Mouse (Mus musculus) kidney, adult 11 months (tissue): Measurements from ENCODE around the gene Ambn.
"Not testable (repeated sequence)": the region's sequence is repeated elsewhere in the genome, so short reads cannot be mapped to it uniquely, and the experiment has no call there.

Experiments used
- DNase-seq: peaks from one replicate; pipeline ENCODE4 v3.0.0; 2022

Gene Ambn

DNA sequence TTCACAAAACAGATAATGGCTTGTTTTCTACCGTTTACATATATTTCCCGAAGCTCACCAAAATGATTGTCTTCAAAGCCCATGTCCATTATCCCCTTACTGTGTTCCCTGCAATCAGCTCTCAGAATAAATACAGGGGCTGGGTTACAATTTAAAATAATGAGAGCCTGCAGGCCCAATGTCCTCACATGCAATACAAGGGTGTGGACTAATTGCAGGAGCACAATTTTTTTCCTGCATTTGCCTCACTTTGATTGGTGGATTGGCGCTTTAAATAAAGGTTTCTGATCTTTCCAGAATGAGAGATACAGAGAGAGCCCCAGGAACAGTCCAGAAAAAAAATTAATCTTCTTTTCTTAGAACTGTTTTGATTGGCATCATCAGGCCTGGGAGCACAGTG, at the start of gene Ambn:
Gene Ambn (plus strand): TSS at position 301 of the 400 bp plus-strand sequence.
- DNase-seq, result no peak

DNA sequence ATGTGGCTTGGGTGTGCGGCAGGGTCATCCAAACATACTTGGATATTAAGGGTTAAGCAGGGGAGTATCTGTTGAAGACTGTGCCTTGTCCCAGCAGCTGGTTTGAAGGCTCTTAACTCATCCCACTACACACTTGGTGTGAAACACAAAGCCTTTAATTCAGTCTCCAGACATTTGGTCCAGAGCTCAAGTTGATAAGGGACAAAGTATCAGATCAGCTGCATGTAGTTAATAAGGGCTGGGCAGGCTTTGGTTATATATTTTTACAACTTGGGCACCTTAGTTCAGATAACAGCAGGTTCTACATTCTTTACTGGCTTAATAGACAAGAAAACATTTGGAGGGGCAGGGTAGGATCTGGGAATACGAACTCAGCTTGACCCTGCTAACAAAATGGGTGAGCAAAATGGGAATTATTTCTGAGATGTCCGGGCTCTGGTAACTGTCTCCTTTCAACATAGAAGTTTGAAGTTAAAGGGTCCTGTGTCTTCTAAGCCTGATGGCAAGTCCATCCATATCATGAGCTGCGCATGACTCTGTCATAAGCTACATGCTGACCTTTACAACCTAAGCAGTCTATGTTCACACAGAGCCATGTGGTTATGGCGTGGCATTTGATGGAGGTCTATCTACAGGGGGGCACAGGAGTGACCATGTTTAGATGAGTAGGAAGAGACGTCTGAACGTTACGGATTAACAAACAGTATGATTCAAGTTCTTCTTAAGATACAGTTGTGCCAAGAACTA, 35.3 kb upstream of the Ambn start:
- DNase-seq, result no peak

DNA sequence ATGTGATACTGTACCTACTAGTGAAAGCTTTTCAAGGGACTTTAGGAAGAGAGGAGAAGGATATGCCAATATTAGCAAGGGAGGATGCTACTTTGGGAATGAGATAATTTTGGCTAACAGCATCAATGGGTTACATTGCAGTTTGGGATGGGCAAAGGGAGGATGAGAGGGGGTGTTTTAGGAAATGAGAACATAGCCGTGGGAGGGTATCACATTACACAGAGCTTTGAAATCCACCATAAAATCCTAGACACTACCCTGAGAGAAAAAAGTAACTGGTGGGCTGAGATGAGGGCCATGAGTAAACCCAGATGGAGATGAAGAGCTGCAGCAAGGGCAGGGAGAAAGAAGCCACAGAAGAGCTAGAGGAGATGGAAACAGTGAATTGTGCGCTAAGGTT, 30.9 kb upstream of the Ambn start:
- DNase-seq, result not testable (repeated sequence)

GRCm38 (mm10) chr5:88426753-88427152, 29.0 kb upstream of the Ambn start:
- no peak for DNase-seq

DNA sequence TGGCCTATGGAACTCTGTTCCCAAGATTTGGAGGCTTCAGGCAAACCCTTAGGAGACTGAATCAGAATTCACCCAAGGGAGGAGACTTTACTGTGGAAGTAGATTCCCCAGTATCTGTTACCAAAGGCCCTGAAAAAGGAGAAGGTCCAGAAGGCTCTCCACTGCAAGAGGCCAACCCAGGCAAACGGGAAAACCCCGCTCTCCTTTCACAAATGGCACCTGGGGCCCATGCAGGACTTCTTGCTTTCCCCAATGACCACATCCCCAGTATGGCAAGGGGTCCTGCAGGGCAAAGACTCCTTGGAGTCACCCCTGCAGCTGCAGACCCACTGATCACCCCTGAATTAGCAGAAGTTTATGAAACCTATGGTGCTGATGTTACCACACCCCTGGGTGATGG, 11.7 kb downstream of the Ambn start:
- DNase-seq, result no peak

- DNase-seq, result no peak
Observed at GRCm38 (mm10) chr5:88468807-88469704, 13.3 kb downstream of the Ambn start.

DNA sequence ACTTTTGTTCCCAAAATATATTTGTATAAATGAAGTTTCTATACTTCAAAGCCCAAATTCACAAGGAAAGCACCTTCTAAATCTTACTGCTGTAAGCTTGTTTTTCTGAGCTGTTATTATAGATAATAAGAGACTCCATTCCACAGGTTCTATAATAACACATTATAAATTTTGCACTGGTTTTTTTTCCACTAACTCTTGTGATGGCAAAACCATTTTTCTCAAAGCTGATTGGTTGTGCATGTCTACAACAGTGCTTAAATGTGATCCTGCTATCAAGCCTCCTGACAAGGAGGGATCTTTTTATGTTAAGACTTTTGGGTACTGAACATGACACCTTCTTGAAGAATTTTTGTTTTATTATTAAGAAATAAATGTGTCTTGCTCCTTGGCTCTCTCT, 31.9 kb downstream of the Ambn start, which contains the start of gene Enam:
Gene Enam (plus strand): TSS at position 301 of the 400 bp plus-strand sequence.
- DNase-seq, result no peak

GRCm38 (mm10) chr5:88489004-88489403, 33.2 kb downstream of the Ambn start:
- no peak for DNase-seq

GRCm38 (mm10) chr5:88491111-88491510, 35.3 kb downstream of the Ambn start:
- DNase-seq, result no peak

- no peak for DNase-seq
Observed at GRCm38 (mm10) chr5:88499781-88500180, 44.0 kb downstream of the Ambn start.

DNA sequence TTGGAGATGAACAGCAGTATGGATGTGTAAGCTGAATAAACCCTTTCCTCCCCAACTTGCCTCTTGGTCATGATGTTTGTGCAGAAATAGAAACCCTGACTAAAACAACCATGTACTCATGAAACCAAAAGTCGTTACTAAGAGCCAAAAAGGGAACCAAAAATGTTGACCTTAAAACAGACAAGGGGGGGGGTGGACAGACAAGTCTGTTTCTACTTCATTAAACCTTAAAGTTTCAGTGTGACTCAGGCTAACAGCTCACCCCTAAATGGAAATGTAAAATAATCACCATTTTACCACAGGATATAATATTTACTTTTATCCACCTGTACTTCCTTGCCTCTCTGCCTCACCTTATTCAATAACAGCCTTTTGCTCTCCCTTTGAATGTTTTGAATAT, 52.8 kb downstream of the Ambn start:
- no peak for DNase-seq

- no peak for DNase-seq
Observed at GRCm38 (mm10) chr5:88508990-88509389, 53.2 kb downstream of the Ambn start.
